Mouse (Mus musculus) thymus, adult 2 months (tissue): ENCODE measurements around the gene Immt. TPM values are rescaled to one million over a fixed set of nuclear protein-coding genes. Genes with fewer than 3 reads are reported as not detected.
A peak's percentile ranks its signal among the peaks of the same experiment; 100 is the strongest.

Experiments
- DNase-seq: peaks from one replicate; pipeline ENCODE4 v3.0.0; 2021
- H3K27ac ChIP-seq: fragments of 200-500 bp; 2 replicates; pipeline ENCODE4 v1.5.1; 2012; ENCODE audit warnings: low read length, control low read depth; ENCODE audit not compliant: control insufficient read depth, insufficient read depth
- H3K27me3 ChIP-seq: fragments of 200-500 bp; 2 replicates; pipeline ENCODE4 v1.6.1; 2012; ENCODE audit warnings: mild to moderate bottlenecking, low read length, moderate library complexity, mixed read lengths; ENCODE audit not compliant: control insufficient read depth, insufficient read depth
- H3K36me3 ChIP-seq: fragments of 200-500 bp; 2 replicates; pipeline ENCODE4 v1.6.1; 2012; ENCODE audit warnings: mild to moderate bottlenecking, low read length, moderate library complexity; ENCODE audit not compliant: control insufficient read depth, insufficient read depth
- H3K4me1 ChIP-seq: fragments of 200-500 bp; replicated peaks from 2 replicates; pipeline ENCODE4 v1.6.1; 2012; ENCODE audit warnings: low read length; ENCODE audit not compliant: control insufficient read depth, insufficient read depth
- H3K4me3 ChIP-seq: fragments of 200-500 bp; 2 replicates; pipeline ENCODE4 v1.5.1; 2012; ENCODE audit warnings: mild to moderate bottlenecking, low read length, control low read depth, moderate library complexity; ENCODE audit not compliant: control insufficient read depth, insufficient read depth
- CTCF ChIP-seq: fragments of 200-500 bp; IDR thresholded peaks from 2 replicates; pipeline ENCODE4 v1.5.1; 2012; ENCODE audit warnings: mild to moderate bottlenecking, control low read depth, low read length, moderate library complexity, borderline replicate concordance; ENCODE audit not compliant: control insufficient read depth, poor library complexity, insufficient read depth; ENCODE audit errors: extremely low read depth
- POLR2A ChIP-seq: fragments of 200-500 bp; IDR thresholded peaks from 2 replicates; pipeline ENCODE4 v1.6.1; 2012; ENCODE audit warnings: mild to moderate bottlenecking, low read length, control low read depth, moderate library complexity; ENCODE audit not compliant: control insufficient read depth, poor library complexity, insufficient read depth; ENCODE audit errors: extremely low read depth
- WGBS: fragments of 180-500 bp; shearing (Covaris S2); methylation state at CpG from one replicate; pipeline ENCODE4 v1.1.7; 2018; 5-methylcytosine and 5-hydroxymethylcytosine counted together
- polyA plus RNA-seq: library from polyadenylated mRNA; depleted of rRNA; stranded (reverse); fragments of >200 nt; gene quantifications from 2 replicates; pipeline ENCODE4 v1.2.3, GENCODE M21; 2012

Immt gene
- polyA plus RNA-seq, 1 experiment: 52.3 TPM

DNA sequence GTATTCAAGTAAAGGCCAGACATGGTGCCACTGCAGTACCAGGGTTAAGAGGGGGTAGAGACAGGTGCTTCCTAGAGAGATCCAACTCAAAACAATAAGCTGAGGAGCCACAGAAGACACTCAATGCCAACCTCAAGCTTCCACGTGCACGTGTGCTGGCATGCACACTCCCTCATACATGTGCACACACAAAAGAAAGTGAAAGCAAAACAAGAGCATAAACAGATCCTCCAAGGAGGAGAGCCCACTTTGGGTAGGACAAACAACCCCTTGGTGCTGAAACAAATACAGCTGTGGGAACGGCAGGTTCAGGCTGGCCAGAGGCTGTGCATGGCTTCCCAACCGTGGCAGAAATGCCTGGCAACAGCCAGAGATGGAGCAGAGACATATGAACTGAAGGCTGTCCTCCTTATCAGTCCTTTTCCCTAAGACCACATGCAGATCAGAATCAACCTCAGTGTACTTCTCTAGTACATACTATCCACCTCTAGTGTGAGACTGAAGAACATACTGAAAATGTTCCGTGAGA lies 11.3 kb upstream of the Immt start:
- DNase-seq: no peak
- TF ChIP-seq POLR2A: no peak
- no peak overlapping the region for H3K4me3 ChIP-seq
- peaks cover 3% of the 10 kb centered on the region; the same call in 1 of the 2 replicates for H3K4me1 ChIP-seq
- peaks cover 37% of the 10 kb centered on the region for H3K36me3 ChIP-seq
- WGBS: 80% methylated on average over 5 of the region's 5 CpGs
- no peaks in the 10 kb centered on the region for H3K27me3 ChIP-seq
- H3K27ac ChIP-seq: no peak overlapping the region

DNA sequence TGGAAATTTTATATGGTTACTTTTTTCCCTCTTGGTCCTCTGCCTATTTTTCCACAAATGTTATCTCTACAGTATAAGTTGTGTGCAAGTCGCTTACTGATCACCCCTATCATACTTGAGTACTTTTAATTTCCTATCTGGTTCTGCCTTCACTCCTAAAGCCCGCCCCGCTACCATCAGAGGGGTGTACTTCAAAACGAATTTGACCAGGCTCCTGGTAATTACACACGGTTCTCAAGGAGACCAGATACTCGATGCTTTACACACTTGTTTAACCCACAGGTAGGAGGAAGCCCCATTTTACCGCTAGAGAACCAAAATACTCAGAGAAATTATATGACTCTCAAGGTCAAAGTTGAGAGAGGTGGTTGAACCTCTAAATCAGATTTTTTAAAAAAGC lies 8.0 kb upstream of the Immt start:
- no peak for DNase-seq
- H3K27ac ChIP-seq: no peak overlapping the region
- TF ChIP-seq POLR2A (no peak), CTCF (no peak)
- H3K4me1 ChIP-seq: peaks cover 3% of the 10 kb centered on the region; the same call in 1 of the 2 replicates
- H3K4me3 ChIP-seq: peak overlapping the region; percentile 99
- H3K36me3 ChIP-seq: peaks cover 7% of the 10 kb centered on the region
- 1% methylated on average over 7 of the region's 7 CpGs for WGBS
- no peaks in the 10 kb centered on the region for H3K27me3 ChIP-seq

DNA sequence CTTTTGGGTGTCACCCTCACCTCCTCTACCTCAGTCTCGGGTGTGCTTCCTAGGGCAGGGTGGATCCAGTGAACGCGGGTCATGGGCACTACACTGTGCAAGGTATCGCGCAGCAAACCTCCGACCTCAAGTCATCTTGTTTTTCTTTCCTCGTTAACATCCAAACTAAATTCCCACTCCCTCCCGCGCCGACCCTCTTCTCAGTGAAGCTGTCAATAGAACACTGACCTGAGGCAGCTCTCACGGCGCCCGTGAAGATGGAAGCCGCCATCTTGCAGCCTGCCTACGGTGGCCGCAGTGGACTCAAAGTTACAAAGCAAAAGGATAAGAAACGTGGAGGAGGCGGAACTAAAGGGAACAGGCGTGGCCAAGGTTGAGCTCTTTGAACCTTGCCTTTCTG lies 7.6 kb upstream of the Immt start:
- H3K27me3 ChIP-seq: no peaks in the 10 kb centered on the region
- H3K4me1 ChIP-seq: peaks cover 3% of the 10 kb centered on the region; the same call in 1 of the 2 replicates
- H3K4me3 ChIP-seq: peak overlapping the region; percentile 99
- DNase-seq: peak; percentile 88
- under 1% methylated on average over 19 of the region's 19 CpGs for WGBS
- TF ChIP-seq POLR2A: peak; percentile 61
- TF ChIP-seq CTCF: no peak
- H3K36me3 ChIP-seq: peaks cover 3% of the 10 kb centered on the region; the same call in 1 of the 2 replicates
- no peak overlapping the region for H3K27ac ChIP-seq

- DNase-seq: no peak
- Histone ChIP-seq H3K27me3 (no peaks in the 10 kb centered on the region), H3K4me3 (peak overlapping the region; percentile 99; the same call in 1 of the 2 replicates), H3K4me1 (peaks cover 3% of the 10 kb centered on the region; the same call in 1 of the 2 replicates), H3K36me3 (no peaks in the 10 kb centered on the region; the same call in 1 of the 2 replicates), H3K27ac (no peak overlapping the region)
- TF ChIP-seq CTCF (no peak), POLR2A (no peak; the same call in 1 of the 2 replicates)
- WGBS: 5% methylated on average over 3 of the region's 3 CpGs
These were observed 7.2 kb upstream of the Immt start for GRCm38 (mm10) chr6:71823961-71824360.

DNA sequence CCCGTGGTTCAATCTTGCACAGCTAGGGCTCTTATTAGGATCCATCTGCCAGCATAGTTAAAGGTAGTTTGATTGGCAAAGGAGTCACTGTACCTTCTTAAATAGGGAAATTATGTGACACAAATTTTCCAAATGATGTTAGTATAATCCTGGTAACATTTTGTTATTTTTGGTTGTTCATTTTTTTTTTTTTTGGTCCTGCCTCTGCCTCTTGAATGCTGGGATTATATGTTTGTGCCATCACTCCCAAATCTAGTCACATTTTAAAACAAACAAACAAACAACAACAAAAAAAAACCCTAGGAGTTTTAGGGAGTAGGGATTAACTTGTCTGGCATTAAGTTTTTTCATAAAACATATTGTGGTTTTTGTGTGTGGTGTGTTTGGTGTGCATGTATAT lies 4.3 kb upstream of the Immt start, which contains the start of gene Mrpl35:
Gene Mrpl35 (minus strand): TSS at position 101 of the 400 bp plus-strand sequence.
- no peak for TF ChIP-seq POLR2A
- no peak for TF ChIP-seq CTCF
- DNase-seq: no peak
- 37% methylated on average over 1 of the region's 1 CpGs for WGBS

DNA sequence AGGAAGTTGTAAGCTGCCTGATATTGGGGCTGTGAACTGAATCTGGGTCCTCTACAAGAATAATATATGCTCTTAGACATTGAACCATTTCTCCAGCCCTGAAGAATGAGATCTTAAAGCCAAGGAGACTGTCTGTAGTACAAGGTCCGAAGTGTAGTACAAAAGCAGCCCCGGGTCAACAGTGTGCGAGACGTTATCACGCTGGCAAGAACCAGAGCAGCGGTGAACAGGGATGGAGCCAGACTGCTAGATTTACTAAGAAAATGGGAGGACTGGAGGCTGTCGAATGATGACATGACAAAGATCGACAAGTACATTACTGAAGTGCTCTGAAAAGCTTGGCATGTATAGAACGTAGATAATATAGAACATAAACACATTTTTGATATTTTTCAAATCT lies 1.4 kb upstream of the Immt start:
- Histone ChIP-seq H3K27me3 (no peaks in the 10 kb centered on the region), H3K4me3 (no peak overlapping the region), H3K27ac (no peak overlapping the region), H3K4me1 (no peaks in the 10 kb centered on the region), H3K36me3 (no peaks in the 10 kb centered on the region)
- WGBS: 97% methylated on average over 9 of the region's 9 CpGs
- TF ChIP-seq POLR2A: no peak
- TF ChIP-seq CTCF: no peak
- no peak for DNase-seq

More for the DNA sequence above, 4.3 kb upstream of the Immt start, which contains the start of gene Mrpl35:
- Histone ChIP-seq H3K27me3 (no peaks in the 10 kb centered on the region), H3K27ac (no peak within 1 kb of the TSS), H3K4me1 (no peaks in the 10 kb centered on the region), H3K4me3 (no peak within 1 kb of the TSS), H3K36me3 (no peaks in the 10 kb centered on the region)

DNA sequence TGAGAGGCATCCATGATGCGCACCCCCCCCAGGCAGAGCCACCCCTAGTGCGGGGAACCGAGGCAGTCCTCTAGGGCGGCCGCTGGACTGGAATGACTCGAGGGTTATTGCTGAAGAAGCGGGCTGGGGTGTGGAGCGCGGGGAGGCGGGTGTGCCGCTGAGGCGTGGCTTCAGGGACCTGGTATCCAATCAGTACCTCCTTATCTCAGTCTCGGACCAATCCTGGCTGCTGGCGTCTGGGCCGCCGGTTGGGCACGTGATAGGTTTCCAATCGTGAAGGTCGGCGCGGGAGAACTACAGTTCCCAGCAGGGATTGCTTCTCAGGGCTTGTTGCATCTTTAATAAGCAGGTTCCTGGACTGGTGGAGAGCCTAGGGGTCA lies 440 bp downstream of the Immt start:
- no peaks in the 10 kb centered on the region for H3K27me3 ChIP-seq
- H3K4me3 ChIP-seq: peak overlapping the region; percentile 59
- DNase-seq: peak; percentile 91
- peak overlapping the region; percentile 8 for H3K27ac ChIP-seq
- H3K36me3 ChIP-seq: no peaks in the 10 kb centered on the region
- no peaks in the 10 kb centered on the region for H3K4me1 ChIP-seq
- whole genome bisulfite sequencing: under 1% methylated on average over 21 of the region's 21 CpGs
- peak; percentile 21; the same call in 1 of the 2 replicates for TF ChIP-seq CTCF
- TF ChIP-seq POLR2A: no peak; the same call in none of the 2 replicates
